ENCODE assay signal across 28 mouse cellular contexts in genomic region chr10:24592318-24592717, GRCm38 (mm10). TPM values are rescaled to one million over a fixed set of nuclear protein-coding genes. Genes with fewer than 3 reads are reported as not detected.
A peak's percentile ranks its signal among the peaks of the same experiment; 100 is the strongest.
DNase-seq lines count a peak whose midpoint lies in the region; ATAC-seq and TF ChIP-seq lines count a peak whose summit lies in the region.
"Had no signal": no experiment of that assay in that cellular context is flagged by ENCODE, and none has a peak within 500 bp of the region (broad histone marks: within the 10 kb centered on the region; RNA-seq: fewer than 3 reads in every experiment).

No protein-coding gene starts in this region.

- TF ChIP-seq CTCF in CH12.LX (conservative IDR thresholded peaks at IDR 0.05 in 1 of 2, IDR thresholded peaks at IDR 0.05 in 1 of 2; ENCODE audit: low read depth in 2 of 2, low read length in 2 of 2) = no peak

- 63% methylated on average over 2 of the region's 2 CpGs for WGBS in heart, embryonic 13.5 days
- 53% methylated on average over 2 of the region's 2 CpGs for WGBS in lung, embryonic 15.5 days

- intact Hi-C loops in heart, postnatal 36 days (cut with DNase I) = loop anchor here (5.0 to 10.0 kb wide), 2 partner anchors 100 to 258 kb away; no protein-coding TSS in a partner anchor

- TF ChIP-seq EP300 in CH12.LX (IDR thresholded peaks at IDR 0.05; ENCODE audit: low read length) = no peak

- H3K27me3 ChIP-seq in heart, embryonic 13.5 days (replicated peaks) = no peaks in the 10 kb centered on the region
- no peaks in the 10 kb centered on the region for H3K27me3 ChIP-seq in lung, embryonic 15.5 days
- H3K27me3 ChIP-seq in CH12.LX (replicated peaks) = no peaks in the 10 kb centered on the region
- H3K27me3 ChIP-seq: intestine, embryonic 15.5 days; stomach, embryonic 15.5 days had no signal

- no peaks in the 10 kb centered on the region for H3K9me3 ChIP-seq in heart, embryonic 13.5 days
- no peaks in the 10 kb centered on the region for H3K9me3 ChIP-seq in lung, embryonic 15.5 days
- no peaks in the 10 kb centered on the region for H3K9me3 ChIP-seq in CH12.LX (replicated peaks; ENCODE audit: low read length)
- H3K9me3 ChIP-seq: forebrain, embryonic 12.5 days; G1E; hindbrain, embryonic 12.5 days; intestine, embryonic 15.5 days; liver, embryonic 12.5 days; midbrain, embryonic 12.5 days; neural tube, embryonic 13.5 days; stomach, embryonic 15.5 days had no signal

- peaks cover 58% of the 10 kb centered on the region for H3K4me1 ChIP-seq in heart, embryonic 13.5 days
- peaks cover 47% of the 10 kb centered on the region for H3K4me1 ChIP-seq in lung, embryonic 15.5 days
- peaks cover 2 to 11% of the 10 kb centered on the region in 2 experiments; a peak in 3 of 4 replicates for H3K4me1 ChIP-seq in CH12.LX (ENCODE audit: control insufficient read depth in 1 of 2, insufficient read depth in 2 of 2)

- in situ Hi-C loops in CH12.LX (cut with MboI; ENCODE audit: low pct_ligation_motif_present, low pct_unique_long_range_greater_than_20kb, low sequenced_read_pairs) = no loop called here

- H3K4me2 ChIP-seq in heart, embryonic 13.5 days = no peak overlapping the region
- H3K4me2 ChIP-seq in lung, embryonic 15.5 days = no peak overlapping the region
- no peak overlapping the region for H3K4me2 ChIP-seq in CH12.LX (ENCODE audit: insufficient read depth, low read depth, poor library complexity, severe bottlenecking)
- H3K4me2 ChIP-seq: forebrain, embryonic 12.5 days; hindbrain, embryonic 12.5 days; intestine, embryonic 15.5 days; liver, embryonic 12.5 days; midbrain, embryonic 12.5 days; neural tube, embryonic 13.5 days had no signal

- TF ChIP-seq RAD21 in CH12.LX (IDR thresholded peaks at IDR 0.05; ENCODE audit: low read depth, low read length) = no peak

- dilution Hi-C loops in CH12.LX (cut with MboI; ENCODE audit: extremely low pct_ligation_motif_present, extremely low pct_unique_long_range_greater_than_20kb, low sequenced_read_pairs) = no loop called here

- H3K4me3 ChIP-seq in heart, embryonic 13.5 days = no peak overlapping the region
- no peak overlapping the region for H3K4me3 ChIP-seq in lung, embryonic 15.5 days
- H3K4me3 ChIP-seq in CH12.LX (replicated peaks in 1 of 3; ENCODE audit: low read depth in 2 of 3, low read length in 2 of 3, poor library complexity in 1 of 3) = no peak overlapping the region
- H3K4me3 ChIP-seq: forebrain, embryonic 12.5 days; hindbrain, embryonic 12.5 days; intestine, embryonic 15.5 days; liver, embryonic 12.5 days; megakaryocyte, embryonic 14.5 days; midbrain, embryonic 12.5 days; myocyte; neural tube, embryonic 13.5 days; stomach, embryonic 15.5 days had no signal

- DNase-seq in heart, postnatal 36 days = no peak
- DNase-seq in lung, adult 18-20 months = no peak
- DNase-seq in CH12.LX (ENCODE audit: extremely low read depth) = no peak
- peak; percentile 4 for DNase-seq in naive thymus-derived CD4-positive, alpha-beta T cell, adult 2 months (ENCODE audit: low read depth)
- DNase-seq in right cerebral cortex, adult 2 months (ENCODE audit: low spot score in 2 of 2) = no peak
- DNase-seq: adrenal gland, postnatal 25 days; B cell, adult 2 months; cerebellum, adult 18-20 months; cerebellum, postnatal 14 days; forebrain, postnatal 0 days; gastrocnemius, postnatal 25 days; kidney, adult 9 months; kidney, postnatal 25 days; liver, postnatal 0 days; right cerebral cortex, postnatal 14 days had no signal

- no peak overlapping the region for H3K9ac ChIP-seq in heart, embryonic 13.5 days
- no peak overlapping the region for H3K9ac ChIP-seq in lung, embryonic 15.5 days
- H3K9ac ChIP-seq in CH12.LX (ENCODE audit: insufficient read depth, low read depth) = no peak overlapping the region
- H3K9ac ChIP-seq: forebrain, embryonic 12.5 days; forebrain, postnatal 0 days; hindbrain, embryonic 12.5 days; intestine, embryonic 15.5 days; liver, embryonic 12.5 days; liver, postnatal 0 days; midbrain, embryonic 12.5 days; neural tube, embryonic 13.5 days; stomach, embryonic 15.5 days had no signal

- peak overlapping the region; percentile 45 for H3K27ac ChIP-seq in heart, embryonic 13.5 days (replicated peaks)
- H3K27ac ChIP-seq in lung, embryonic 15.5 days = 0 out of 2 replicates have a peak overlapping the region, but pooled peaks have one; percentile 30
- no peak overlapping the region for H3K27ac ChIP-seq in CH12.LX (ENCODE audit: insufficient read depth, low read depth)
- H3K27ac ChIP-seq: forebrain, embryonic 12.5 days; hindbrain, embryonic 12.5 days; hindbrain, postnatal 0 days; intestine, embryonic 15.5 days; liver, embryonic 12.5 days; midbrain, embryonic 12.5 days; neural tube, embryonic 13.5 days had no signal

- no peak for TF ChIP-seq POLR2A in CH12.LX (IDR thresholded peaks at IDR 0.05; ENCODE audit: low read depth, low read length)

- H3K36me3 ChIP-seq in heart, embryonic 13.5 days = peaks cover 6% of the 10 kb centered on the region
- H3K36me3 ChIP-seq in lung, embryonic 15.5 days = no peaks in the 10 kb centered on the region
- no peaks in the 10 kb centered on the region for H3K36me3 ChIP-seq in CH12.LX (replicated peaks in 1 of 2; ENCODE audit: control insufficient read depth in 1 of 2, insufficient read depth in 1 of 2, low read length in 1 of 2)
- H3K36me3 ChIP-seq: forebrain, embryonic 12.5 days; G1E; hindbrain, embryonic 12.5 days; intestine, embryonic 15.5 days; liver, embryonic 12.5 days; midbrain, embryonic 12.5 days; neural tube, embryonic 13.5 days; stomach, embryonic 15.5 days had no signal

- no peaks in the 10 kb centered on the region for H3K79me2 ChIP-seq in CH12.LX (replicated peaks; ENCODE audit: control insufficient read depth, extremely low read depth, insufficient read depth, poor library complexity, severe bottlenecking)

- ATAC-seq in heart, embryonic 13.5 days (ENCODE audit: extremely low read depth, insufficient number of reproducible peaks, low FRiP score, low TSS enrichment) = no peak
- ATAC-seq in lung, embryonic 15.5 days (ENCODE audit: borderline replicate concordance, extremely low read depth, low FRiP score, low TSS enrichment) = no peak
- ATAC-seq: forebrain, postnatal 0 days; hindbrain, postnatal 0 days; intestine, embryonic 15.5 days; liver, embryonic 12.5 days had no signal

TF ChIP-seq in CH12.LX, 34 proteins besides CTCF, POLR2A, EP300 and RAD21:
- TF ChIP-seq ZMIZ1 (IDR thresholded peaks at IDR 0.05; ENCODE audit: low read depth, low read length) (no peak), MAFK (IDR thresholded peaks at IDR 0.05; ENCODE audit: insufficient replicate concordance, low read length) (0 out of 2 replicates have a peak, but pooled peaks have one; percentile 58)

RNA-seq across cellular contexts. Expression of gene Ccn2, which starts 2.9 kb away (rescaled TPM):
- polyA plus RNA-seq in heart, embryonic 13.5 days (2015; fragmentation: Nextera tagmentation; extraction: Ambion mirVana) = 35.6 and 36.8 TPM in 2 replicates
- 100 to 1,000 TPM in 1 of 2 experiments, 10 to 100 TPM in 1; 82.5 to 111 TPM for total RNA-seq in heart, postnatal 36 days (2021)
- 14.1 and 14.3 TPM in 2 replicates for polyA plus RNA-seq in lung, embryonic 15.5 days (2015; fragmentation: Nextera tagmentation; extraction: Ambion mirVana)
- not detected in 2 replicates for total RNA-seq in CH12.LX (2012; rRNA removed)
- not detected in 2 replicates for total RNA-seq in CH12.LX (2014; rRNA removed)
- polyA plus RNA-seq in CH12.LX (2012; ENCODE audit: insufficient read length, low read depth) = not detected in 2 replicates
- polyA plus RNA-seq: G1E had no signal

Comparison
In these comparisons a context has a peak if more than half of its experiments do, and no peak if none do; other contexts are left out.
1. RNA of gene Ccn2, which starts 2.9 kb away (polyA plus RNA-seq): 35.6 to 36.8 TPM in heart, embryonic 13.5 days and 14.1 to 14.3 TPM in lung, embryonic 15.5 days; not detected in CH12.LX; every median in the first group is over 10 times any median in the second.